Mouse (Mus musculus): ENCODE results near the gene 4930404N11Rik. TPM values are rescaled to one million over a fixed set of nuclear protein-coding genes. Genes with fewer than 3 reads are reported as not detected.

Gene 4930404N11Rik
- polyA plus RNA-seq, 1 experiment, result not detected

- Histone ChIP-seq H3K4me1 (ENCODE audit: control insufficient read depth, insufficient read depth, low read length) (peaks cover 20% of the 10 kb centered on the region), H3K4me3 (ENCODE audit: insufficient read depth, low read depth, low read length) (peak within 1 kb of the TSS; percentile 91)
These were observed 12.4 kb upstream of the 4930404N11Rik start, which contains the start of gene Fzr1 for GRCm38 (mm10) chr10:81377793-81378552. TSS of gene Fzr1 (minus strand) at chr10:81378516.

GRCm38 (mm10) chr10:81377362-81377664 lies 11.7 kb upstream of the 4930404N11Rik start:
- 42% methylated on average over 2 of the region's 2 CpGs for WGBS
- peaks cover 20% of the 10 kb centered on the region for H3K4me1 ChIP-seq (ENCODE audit: control insufficient read depth, insufficient read depth, low read length)
- no peak for TF ChIP-seq POLR2A (IDR thresholded peaks at IDR 0.05; ENCODE audit: insufficient read depth, low read depth, low read length)
- no peak for TF ChIP-seq CTCF (IDR thresholded peaks at IDR 0.05; ENCODE audit: insufficient read depth, low read depth, low read length)
- H3K27ac ChIP-seq (ENCODE audit: insufficient read depth, low read depth, low read length), result no peak overlapping the region
- peak overlapping the region; percentile 91 for H3K4me3 ChIP-seq (ENCODE audit: insufficient read depth, low read depth, low read length)

More at GRCm38 (mm10) chr10:81377793-81378552, 12.4 kb upstream of the 4930404N11Rik start, which contains the start of gene Fzr1:
- 1% methylated on average over 57 of the region's 59 CpGs for whole genome bisulfite sequencing
- TF ChIP-seq CTCF (IDR thresholded peaks at IDR 0.05; ENCODE audit: insufficient read depth, low read depth, low read length), result no peak
- peak; percentile 64 for TF ChIP-seq POLR2A (IDR thresholded peaks at IDR 0.05; ENCODE audit: insufficient read depth, low read depth, low read length)
- H3K27ac ChIP-seq (ENCODE audit: insufficient read depth, low read depth, low read length), result 0 out of 2 replicates have a peak within 1 kb of the TSS, but pooled peaks have one; percentile 37

GRCm38 (mm10) chr10:81376561-81377361 lies 11.1 kb upstream of the 4930404N11Rik start:
- 39% methylated on average over 6 of the region's 6 CpGs for WGBS
- Histone ChIP-seq H3K4me1 (ENCODE audit: control insufficient read depth, insufficient read depth, low read length) (peaks cover 20% of the 10 kb centered on the region), H3K4me3 (ENCODE audit: insufficient read depth, low read depth, low read length) (0 out of 2 replicates have a peak overlapping the region, but pooled peaks have one; percentile 91), H3K27ac (ENCODE audit: insufficient read depth, low read depth, low read length) (no peak overlapping the region)
- TF ChIP-seq CTCF (IDR thresholded peaks at IDR 0.05; ENCODE audit: insufficient read depth, low read depth, low read length) (no peak), POLR2A (IDR thresholded peaks at IDR 0.05; ENCODE audit: insufficient read depth, low read depth, low read length) (no peak)

- no peak overlapping the region for H3K4me3 ChIP-seq (ENCODE audit: insufficient read depth, low read depth, low read length)
- WGBS, result 90% methylated on average over 10 of the region's 10 CpGs
- no peak overlapping the region for H3K27ac ChIP-seq (ENCODE audit: insufficient read depth, low read depth, low read length)
- no peak for TF ChIP-seq CTCF (IDR thresholded peaks at IDR 0.05; ENCODE audit: insufficient read depth, low read depth, low read length)
- TF ChIP-seq POLR2A (IDR thresholded peaks at IDR 0.05; ENCODE audit: insufficient read depth, low read depth, low read length), result no peak
- H3K4me1 ChIP-seq (ENCODE audit: control insufficient read depth, insufficient read depth, low read length), result peaks cover 20% of the 10 kb centered on the region
These were observed 9.7 kb upstream of the 4930404N11Rik start for GRCm38 (mm10) chr10:81375322-81375721.

- TF ChIP-seq CTCF (IDR thresholded peaks at IDR 0.05; ENCODE audit: insufficient read depth, low read depth, low read length), result no peak
- TF ChIP-seq POLR2A (IDR thresholded peaks at IDR 0.05; ENCODE audit: insufficient read depth, low read depth, low read length), result no peak
- whole genome bisulfite sequencing, result 72% methylated on average over 6 of the region's 6 CpGs
- Histone ChIP-seq H3K4me3 (ENCODE audit: insufficient read depth, low read depth, low read length) (no peak overlapping the region), H3K27ac (ENCODE audit: insufficient read depth, low read depth, low read length) (no peak overlapping the region), H3K4me1 (ENCODE audit: control insufficient read depth, insufficient read depth, low read length) (peaks cover 18% of the 10 kb centered on the region)
These were observed 1.5 kb upstream of the 4930404N11Rik start for GRCm38 (mm10) chr10:81367207-81367495.

GRCm38 (mm10) chr10:81366477-81367206 lies 1.0 kb upstream of the 4930404N11Rik start:
- H3K27ac ChIP-seq (ENCODE audit: insufficient read depth, low read depth, low read length), result no peak overlapping the region
- TF ChIP-seq CTCF (IDR thresholded peaks at IDR 0.05; ENCODE audit: insufficient read depth, low read depth, low read length) (no peak), POLR2A (IDR thresholded peaks at IDR 0.05; ENCODE audit: insufficient read depth, low read depth, low read length) (no peak)
- 67% methylated on average over 6 of the region's 6 CpGs for WGBS
- H3K4me1 ChIP-seq (ENCODE audit: control insufficient read depth, insufficient read depth, low read length), result peaks cover 18% of the 10 kb centered on the region
- no peak overlapping the region for H3K4me3 ChIP-seq (ENCODE audit: insufficient read depth, low read depth, low read length)

- Histone ChIP-seq H3K27ac (ENCODE audit: insufficient read depth, low read depth, low read length) (no peak overlapping the region), H3K4me3 (ENCODE audit: insufficient read depth, low read depth, low read length) (no peak overlapping the region), H3K4me1 (ENCODE audit: control insufficient read depth, insufficient read depth, low read length) (peaks cover 27% of the 10 kb centered on the region)
- WGBS, result 56% methylated on average over 4 of the region's 4 CpGs
- TF ChIP-seq CTCF (IDR thresholded peaks at IDR 0.05; ENCODE audit: insufficient read depth, low read depth, low read length) (no peak), POLR2A (IDR thresholded peaks at IDR 0.05; ENCODE audit: insufficient read depth, low read depth, low read length) (no peak)
These were observed 543 bp downstream of the 4930404N11Rik start for GRCm38 (mm10) chr10:81365073-81365472.

- peaks cover 31% of the 10 kb centered on the region for H3K4me1 ChIP-seq (ENCODE audit: control insufficient read depth, insufficient read depth, low read length)
- TF ChIP-seq POLR2A (IDR thresholded peaks at IDR 0.05; ENCODE audit: insufficient read depth, low read depth, low read length) (no peak), CTCF (IDR thresholded peaks at IDR 0.05; ENCODE audit: insufficient read depth, low read depth, low read length) (no peak)
- no peak overlapping the region for H3K27ac ChIP-seq (ENCODE audit: insufficient read depth, low read depth, low read length)
- 36% methylated on average over 28 of the region's 28 CpGs for WGBS
- no peak overlapping the region for H3K4me3 ChIP-seq (ENCODE audit: insufficient read depth, low read depth, low read length)
These were observed 950 bp downstream of the 4930404N11Rik start for GRCm38 (mm10) chr10:81364666-81365065.

Measured in olfactory bulb, adult 2 months (tissue).